Mouse (Mus musculus) spleen, embryonic (tissue): ENCODE data around the gene Tango6.
"Not testable (repeated sequence)": the region's sequence is repeated elsewhere in the genome, so short reads cannot be mapped to it uniquely, and the experiment has no call there.

ENCODE experiments used
- CTCF ChIA-PET: fragments of 350-600 bp; sonication (Branson Sonifier 250); formaldehyde crosslinking; loops from one replicate; lab custom pipeline; 2022; lab: Charles Lee

The Tango6 gene

GRCm38 (mm10) chr8:106743361-106743760 is 60.5 kb downstream of the Tango6 start:
- CTCF ChIA-PET = no interaction called here

GRCm38 (mm10) chr8:106753436-106753835 is 70.6 kb downstream of the Tango6 start:
- CTCF ChIA-PET = no interaction called here

GRCm38 (mm10) chr8:106761317-106761716 is 78.4 kb downstream of the Tango6 start:
- CTCF ChIA-PET = no interaction called here

GRCm38 (mm10) chr8:106761867-106762523 is 79.1 kb downstream of the Tango6 start:
- CTCF ChIA-PET = interaction anchor here (0.6 kb wide), 1 partner anchor 571 kb away, joined by 8 read pairs; no protein-coding TSS in a partner anchor

GRCm38 (mm10) chr8:106764529-106764928 is 81.7 kb downstream of the Tango6 start:
- CTCF ChIA-PET = no interaction called here

GRCm38 (mm10) chr8:106765570-106765969 is 82.7 kb downstream of the Tango6 start:
- CTCF ChIA-PET = no interaction called here

GRCm38 (mm10) chr8:106766736-106767135 is 83.9 kb downstream of the Tango6 start:
- CTCF ChIA-PET = interaction anchor here (0.7 kb wide), 1 partner anchor 15 kb away, joined by 7 read pairs; no protein-coding TSS in a partner anchor

- CTCF ChIA-PET = no interaction called here
Observed at GRCm38 (mm10) chr8:106769147-106769805, 86.4 kb downstream of the Tango6 start.

GRCm38 (mm10) chr8:106770596-106771179 is 87.8 kb downstream of the Tango6 start:
- CTCF ChIA-PET = no interaction called here

- CTCF ChIA-PET = no interaction called here
Observed at GRCm38 (mm10) chr8:106772094-106772493, 89.2 kb downstream of the Tango6 start.

- CTCF ChIA-PET = no interaction called here
Observed at GRCm38 (mm10) chr8:106772501-106772900, 89.6 kb downstream of the Tango6 start.

- CTCF ChIA-PET = no interaction called here
Observed at GRCm38 (mm10) chr8:106774567-106775320, 91.9 kb downstream of the Tango6 start.

- CTCF ChIA-PET = no interaction called here
Observed at GRCm38 (mm10) chr8:106789623-106790022, 106.8 kb downstream of the Tango6 start.

- CTCF ChIA-PET = interaction anchor here (1.4 kb wide), 1 partner anchor 14 kb away, joined by 4 read pairs; no protein-coding TSS in a partner anchor
Observed at GRCm38 (mm10) chr8:106794820-106795219, 112.0 kb downstream of the Tango6 start.

GRCm38 (mm10) chr8:106799821-106800220 is 117.0 kb downstream of the Tango6 start:
- CTCF ChIA-PET = no interaction called here

- CTCF ChIA-PET = no interaction called here
Observed at GRCm38 (mm10) chr8:106801261-106801660, 118.4 kb downstream of the Tango6 start.

GRCm38 (mm10) chr8:106802384-106803137 is 119.7 kb downstream of the Tango6 start:
- CTCF ChIA-PET = not testable (repeated sequence)

GRCm38 (mm10) chr8:106805859-106806258 is 123.0 kb downstream of the Tango6 start:
- CTCF ChIA-PET = no interaction called here

GRCm38 (mm10) chr8:106807461-106807860 is 124.6 kb downstream of the Tango6 start:
- CTCF ChIA-PET = no interaction called here

GRCm38 (mm10) chr8:106809726-106810125 is 126.9 kb downstream of the Tango6 start:
- CTCF ChIA-PET = no interaction called here

GRCm38 (mm10) chr8:106810406-106810805 is 127.5 kb downstream of the Tango6 start:
- CTCF ChIA-PET = no interaction called here
